Mouse (Mus musculus) liver, embryonic 14.5 days (tissue): ENCODE data around the gene Zfp811. TPM values are rescaled to one million over a fixed set of nuclear protein-coding genes. Genes with fewer than 3 reads are reported as not detected.

Source experiments
- ATAC-seq: fragments of 200-750 bp; cut with Nextera tagmentation; 2 replicates; pipeline ENCODE4 v1.8.0; 2017; ENCODE audit warnings: moderate number of reproducible peaks, mild to moderate bottlenecking, moderate library complexity; ENCODE audit not compliant: insufficient read depth
- DNase-seq, 3 experiments: peaks; one replicate each; pipeline ENCODE4 v3.0.0-alpha.2; 2012 to 2013; ENCODE audit warnings: low read depth in 3 of 3, low spot score in 3 of 3
- H3K27ac ChIP-seq: fragments of 300-500 bp; sonication (generic); 2 replicates; pipeline ENCODE4 v1.5.1; 2014; ENCODE audit warnings: moderate library complexity, mild to moderate bottlenecking, control low read depth, inconsistent platforms
- H3K27me3 ChIP-seq: fragments of 300-500 bp; sonication (generic); 2 replicates; pipeline ENCODE4 v1.6.1; 2014; ENCODE audit warnings: mild to moderate bottlenecking, low read length, moderate library complexity; ENCODE audit not compliant: control insufficient read depth, insufficient read depth
- H3K36me3 ChIP-seq: fragments of 300-500 bp; sonication (generic); replicated peaks from 2 replicates; pipeline ENCODE4 v1.6.1; 2014; ENCODE audit warnings: low read depth; ENCODE audit not compliant: control insufficient read depth, insufficient read depth
- H3K4me1 ChIP-seq, 2 experiments: fragments of 200-500 bp in 1 of 2; fragments of 300-500 bp in 1 of 2; sonication (generic) in 1 of 2; replicated peaks; 2 replicates each; pipeline ENCODE4 v1.6.1; 2012 to 2014; ENCODE audit warnings: antibody characterized with exemption in 1 of 2, inconsistent platforms in 1 of 2, low read length in 1 of 2; ENCODE audit not compliant: control insufficient read depth in 2 of 2, insufficient read depth in 2 of 2
- H3K4me2 ChIP-seq: fragments of 300-500 bp; sonication (generic); 2 replicates; pipeline ENCODE4 v1.6.1; 2014; ENCODE audit warnings: low read depth, mild to moderate bottlenecking, control low read depth, moderate library complexity
- H3K4me3 ChIP-seq, 2 experiments: fragments of 200-500 bp in 1 of 2; fragments of 300-500 bp in 1 of 2; sonication (generic) in 1 of 2; 2 replicates each; pipeline ENCODE4 v1.5.1; 2012 to 2014; ENCODE audit warnings: low read depth in 2 of 2, low read length in 2 of 2, mild to moderate bottlenecking in 2 of 2, control low read depth in 1 of 2, inconsistent platforms in 1 of 2, moderate library complexity in 1 of 2; ENCODE audit not compliant: insufficient read depth in 1 of 2
- H3K9ac ChIP-seq: fragments of 300-500 bp; sonication (generic); replicated peaks from 2 replicates; pipeline ENCODE4 v1.6.1; 2014; ENCODE audit warnings: mild to moderate bottlenecking, control low read depth, moderate library complexity
- H3K9me3 ChIP-seq: fragments of 300-500 bp; sonication (generic); 2 replicates; pipeline ENCODE4 v1.6.1; 2016; ENCODE audit warnings: low read length, mixed read lengths; ENCODE audit not compliant: control insufficient read depth
- CTCF ChIP-seq: IDR thresholded peaks from 2 replicates; pipeline ENCODE4 v1.5.1; 2016; ENCODE audit warnings: antibody characterized with exemption, low read depth, control low read depth
- EP300 ChIP-seq: IDR thresholded peaks from 2 replicates; pipeline ENCODE4 v1.6.1; 2016; ENCODE audit warnings: antibody characterized with exemption, low read depth
- WGBS: fragments of 180-500 bp; shearing (Covaris S2); extraction: QIAGEN DNeasy Blood & Tissue Kit; methylation state at CpG from one replicate; pipeline ENCODE4 v1.1.7; 2014; ENCODE audit not compliant: insufficient replicate concordance; 5-methylcytosine and 5-hydroxymethylcytosine counted together
- polyA plus RNA-seq, 2 experiments: library from polyadenylated mRNA; depleted of rRNA in 1 of 2; stranded (reverse) in 1 of 2; unstranded in 1 of 2; fragments of >200 nt; fragmentation: Nextera tagmentation in 1 of 2; extraction: Ambion mirVana in 1 of 2; gene quantifications; 2 replicates each; pipeline versions ENCODE4 v1.2.1 to v1.2.3; 2012 to 2014

Gene Zfp811
- polyA plus RNA-seq, 2 experiments: 0.04 to 0.10 TPM

DNA sequence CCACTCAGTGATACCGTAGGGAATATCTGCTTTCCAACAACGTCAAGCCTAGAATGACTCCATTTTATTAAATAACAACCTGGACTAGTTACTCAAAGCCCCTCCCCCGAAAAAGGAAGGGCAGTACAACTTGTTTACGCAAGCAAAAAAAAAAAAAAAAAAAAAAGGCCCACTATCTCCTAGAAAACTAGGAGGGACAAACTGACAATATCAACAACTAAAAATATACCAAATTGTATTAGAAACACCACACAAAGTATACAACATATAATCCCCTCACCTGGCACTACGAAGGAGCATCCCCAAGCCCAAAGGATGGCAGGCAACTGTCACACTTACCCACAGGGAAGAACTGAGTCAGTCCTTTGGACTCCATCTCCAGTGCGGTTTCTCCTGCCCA, 22.8 kb downstream of the Zfp811 start:
- Histone ChIP-seq H3K27ac (no peak overlapping the region), H3K4me1 (peaks cover 11 to 14% of the 10 kb centered on the region in 2 experiments), H3K27me3 (no peaks in the 10 kb centered on the region), H3K36me3 (peaks cover 30% of the 10 kb centered on the region), H3K4me2 (peak overlapping the region; percentile 65), H3K4me3 (peak overlapping the region; percentile 90 to 96), H3K9me3 (no peaks in the 10 kb centered on the region), H3K9ac (peak overlapping the region; percentile 91)
- TF ChIP-seq CTCF: no peak
- TF ChIP-seq EP300: no peak
- DNase-seq (no peak), ATAC-seq (no peak)
- 49% methylated on average over 6 of the region's 6 CpGs for WGBS

GRCm38 (mm10) chr17:32785656-32786055, 24.1 kb downstream of the Zfp811 start:
- WGBS: 84% methylated on average over 3 of the region's 3 CpGs

DNA sequence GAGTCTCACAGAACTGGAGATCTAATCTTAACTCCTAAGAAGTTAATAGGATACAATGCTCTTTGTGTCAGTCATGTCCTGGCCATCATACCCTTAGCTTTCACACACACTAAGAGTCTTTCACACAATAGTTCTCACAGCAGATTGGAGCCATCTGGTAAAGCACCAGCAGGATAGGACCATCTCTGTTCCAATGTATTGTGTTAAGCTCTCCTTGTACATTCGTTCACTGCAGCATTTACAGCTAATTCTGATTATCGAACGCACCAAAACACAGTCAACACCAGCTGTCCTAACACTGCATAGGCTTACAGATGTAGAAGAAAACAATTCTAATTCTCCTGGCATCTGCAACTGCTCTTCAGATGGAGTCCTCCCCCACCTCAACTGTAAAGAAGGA, 32.2 kb downstream of the Zfp811 start:
- no peak for ATAC-seq
- Histone ChIP-seq H3K4me1 (no peaks in the 10 kb centered on the region), H3K27ac (no peak overlapping the region), H3K4me2 (no peak overlapping the region), H3K9ac (no peak overlapping the region), H3K9me3 (no peaks in the 10 kb centered on the region), H3K36me3 (peaks cover 57% of the 10 kb centered on the region), H3K27me3 (no peaks in the 10 kb centered on the region), H3K4me3 (no peak overlapping the region)
- TF ChIP-seq EP300 (no peak), CTCF (no peak)
- WGBS: 88% methylated on average over 3 of the region's 3 CpGs
- DNase-seq: no peak

More at GRCm38 (mm10) chr17:32785656-32786055, 24.1 kb downstream of the Zfp811 start:
- Histone ChIP-seq H3K9me3 (no peaks in the 10 kb centered on the region), H3K27ac (no peak overlapping the region), H3K4me1 (peaks cover 11 to 14% of the 10 kb centered on the region in 2 experiments), H3K27me3 (no peaks in the 10 kb centered on the region), H3K4me3 (no peak overlapping the region), H3K36me3 (peaks cover 30% of the 10 kb centered on the region), H3K4me2 (no peak overlapping the region), H3K9ac (no peak overlapping the region)
- TF ChIP-seq CTCF: no peak
- ATAC-seq (no peak), DNase-seq (no peak)

DNA sequence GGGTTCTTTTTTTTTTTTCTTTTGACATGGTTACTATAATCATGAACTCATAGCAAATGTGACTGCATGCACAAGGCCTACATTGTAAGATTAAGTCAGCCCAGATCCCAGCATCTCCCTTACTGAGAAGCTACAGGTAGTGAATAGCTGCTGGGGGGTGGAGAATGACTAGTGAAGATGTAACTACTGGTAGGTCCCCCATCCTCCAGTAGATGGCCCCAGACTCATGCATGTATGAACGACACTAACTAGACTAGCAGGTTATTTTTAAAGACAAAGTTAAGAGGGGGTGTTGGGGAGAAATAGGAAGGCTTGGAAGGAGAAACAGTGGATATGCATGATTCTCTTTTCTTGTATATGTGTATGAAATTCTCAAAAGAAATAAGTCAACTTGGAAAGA, 38.5 kb downstream of the Zfp811 start:
- Histone ChIP-seq H3K4me3 (no peak overlapping the region), H3K4me2 (no peak overlapping the region), H3K36me3 (peaks cover 64% of the 10 kb centered on the region), H3K9ac (no peak overlapping the region), H3K27me3 (no peaks in the 10 kb centered on the region), H3K9me3 (no peaks in the 10 kb centered on the region), H3K4me1 (no peaks in the 10 kb centered on the region), H3K27ac (no peak overlapping the region)
- TF ChIP-seq EP300 (no peak), CTCF (0 out of 2 replicates have a peak, but pooled peaks have one; percentile 19)
- no peak for ATAC-seq
- DNase-seq: no peak
- WGBS: 54% methylated on average over 1 of the region's 1 CpGs

DNA sequence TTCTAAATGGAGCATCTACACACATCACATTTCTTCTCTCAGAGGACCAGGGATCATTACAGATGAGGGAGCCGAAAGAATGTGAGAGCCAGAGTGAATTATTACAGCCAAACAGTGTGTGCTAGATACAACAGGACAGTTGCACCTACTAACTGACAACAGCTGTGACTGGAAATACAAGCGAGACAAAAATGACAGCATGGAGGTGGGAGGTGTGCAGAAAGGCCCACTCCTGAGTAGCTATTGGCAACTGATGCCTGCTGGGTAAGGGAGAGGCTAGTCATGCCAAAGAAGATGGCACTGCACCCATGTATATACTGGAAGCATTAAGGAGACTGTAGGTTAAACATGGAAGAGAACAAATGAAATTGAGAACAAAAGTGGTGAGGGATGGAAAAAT, 43.3 kb downstream of the Zfp811 start:
- H3K9me3 ChIP-seq: no peaks in the 10 kb centered on the region
- no peak overlapping the region for H3K4me2 ChIP-seq
- no peak for TF ChIP-seq CTCF
- TF ChIP-seq EP300: no peak
- no peak overlapping the region for H3K27ac ChIP-seq
- 93% methylated on average over 2 of the region's 2 CpGs for WGBS
- H3K4me3 ChIP-seq: no peak overlapping the region
- no peak overlapping the region for H3K9ac ChIP-seq
- no peak for ATAC-seq
- DNase-seq: no peak
- peaks cover 44% of the 10 kb centered on the region for H3K36me3 ChIP-seq
- H3K27me3 ChIP-seq: no peaks in the 10 kb centered on the region
- no peaks in the 10 kb centered on the region for H3K4me1 ChIP-seq
